Mouse (Mus musculus) cortical plate, adult 2 months (tissue): ENCODE data around the gene Actl6a.
"Not testable (repeated sequence)": the region's sequence is repeated elsewhere in the genome, so short reads cannot be mapped to it uniquely, and the experiment has no call there.

Source experiments
- CTCF ChIP-seq: fragments of 200-500 bp; IDR thresholded peaks from 2 replicates; pipeline ENCODE4 v1.5.1; 2011; ENCODE audit warnings: mild to moderate bottlenecking, control low read depth, low read length; ENCODE audit not compliant: insufficient read depth; ENCODE audit errors: extremely low read depth
- POLR2A ChIP-seq: fragments of 200-500 bp; IDR thresholded peaks from 2 replicates; pipeline ENCODE4 v1.6.1; 2011; ENCODE audit warnings: mild to moderate bottlenecking, low read length, control low read depth; ENCODE audit not compliant: insufficient read depth; ENCODE audit errors: extremely low read depth

DNA sequence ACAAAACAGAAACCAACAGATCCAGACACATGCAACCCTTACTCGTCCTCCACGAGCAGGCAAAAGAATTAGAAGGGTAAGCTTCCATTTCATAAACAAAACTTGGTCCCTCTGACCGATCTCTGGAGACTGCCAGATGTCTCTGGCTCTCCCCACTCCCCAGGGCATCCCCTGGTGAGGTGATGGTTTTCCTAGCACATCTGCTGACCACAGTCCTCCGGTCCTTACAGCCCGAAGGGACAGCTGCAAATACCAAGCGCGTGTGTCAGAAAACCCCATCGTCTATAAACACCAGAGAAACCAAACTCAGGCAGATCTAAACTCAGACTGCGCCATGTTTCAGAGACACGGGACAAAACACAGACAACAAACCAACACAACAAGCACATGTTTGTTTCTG, 1.5 kb upstream of the Actl6a start:
- TF ChIP-seq POLR2A, CTCF: not testable (repeated sequence)
